Mouse (Mus musculus) cerebellum, postnatal 14 days (tissue): Measurements from ENCODE around the gene Auts2.
A peak's percentile ranks its signal among the peaks of the same experiment; 100 is the strongest.

Experiments used
- DNase-seq, 2 experiments: peaks; one replicate each; pipeline ENCODE4 v3.0.0; 2021; ENCODE audit warnings: mixed read lengths in 2 of 2

The Auts2 gene

GRCm38 (mm10) chr5:131965499-131965898, 577.6 kb downstream of the Auts2 start:
- no peak for DNase-seq

- DNase-seq, result no peak
Observed at GRCm38 (mm10) chr5:131963565-131963964, 579.6 kb downstream of the Auts2 start.

GRCm38 (mm10) chr5:131961859-131962258, 581.3 kb downstream of the Auts2 start:
- no peak for DNase-seq

GRCm38 (mm10) chr5:131960432-131960831, 582.7 kb downstream of the Auts2 start:
- DNase-seq, result no peak

DNA sequence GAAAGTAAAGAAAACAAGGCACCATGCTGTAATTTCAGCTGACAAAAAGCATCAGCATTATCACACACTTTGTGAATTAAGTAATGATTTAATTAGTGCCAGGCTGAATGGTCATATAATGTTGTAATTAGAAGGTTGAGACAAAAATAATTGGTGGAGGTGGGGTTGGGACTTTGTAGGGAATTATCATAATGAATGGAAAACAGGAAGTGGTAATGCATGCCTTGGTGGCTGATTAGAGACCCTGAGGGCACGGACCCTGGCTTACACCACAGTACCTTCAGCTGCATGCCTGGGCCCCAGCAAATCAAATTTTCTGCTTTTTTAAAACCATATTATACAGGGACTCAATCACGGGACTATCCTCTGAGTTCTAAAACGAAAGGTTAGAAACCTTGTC, 586.1 kb downstream of the Auts2 start:
- DNase-seq, result no peak

- peak in 1 of 2 experiments; percentile 12 for DNase-seq
Observed at GRCm38 (mm10) chr5:131956090-131956489, 587.1 kb downstream of the Auts2 start.

DNA sequence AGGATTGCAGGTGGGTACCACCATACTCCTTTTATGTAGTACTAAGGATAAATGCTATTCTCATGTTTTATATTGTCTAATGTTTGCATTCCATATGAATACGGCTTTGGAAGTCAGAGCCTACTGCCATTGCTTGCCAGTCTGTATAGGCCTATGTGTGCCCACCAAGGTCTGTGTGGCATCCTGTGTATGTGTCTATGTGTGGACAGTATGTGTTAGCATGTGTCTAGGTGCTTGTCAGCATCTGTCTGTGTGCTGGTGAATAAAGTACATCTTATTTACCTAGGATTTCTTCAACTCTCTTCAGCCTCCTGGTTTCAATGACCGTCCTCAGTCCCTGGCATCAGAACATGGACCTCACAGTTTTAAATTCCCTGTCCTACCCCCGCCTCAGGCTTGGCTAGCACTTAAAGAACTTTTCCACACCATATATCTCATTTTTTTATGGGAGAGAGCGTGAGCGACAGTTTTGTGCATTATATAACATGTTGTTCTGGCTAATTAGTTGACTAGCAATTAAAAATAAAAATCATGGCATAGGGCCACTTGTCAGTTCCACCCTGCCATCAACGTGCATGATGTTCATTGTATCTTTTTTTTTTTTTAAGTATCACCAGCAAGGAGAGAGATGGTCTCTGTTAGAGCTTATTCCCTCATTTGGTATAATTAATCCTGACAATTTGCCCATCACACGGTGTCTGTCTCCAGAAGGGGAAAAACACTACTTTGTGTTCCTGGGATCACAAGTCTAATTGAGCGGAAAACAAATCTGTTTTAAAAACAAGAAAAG, 587.7 kb downstream of the Auts2 start:
- DNase-seq, result no peak

DNA sequence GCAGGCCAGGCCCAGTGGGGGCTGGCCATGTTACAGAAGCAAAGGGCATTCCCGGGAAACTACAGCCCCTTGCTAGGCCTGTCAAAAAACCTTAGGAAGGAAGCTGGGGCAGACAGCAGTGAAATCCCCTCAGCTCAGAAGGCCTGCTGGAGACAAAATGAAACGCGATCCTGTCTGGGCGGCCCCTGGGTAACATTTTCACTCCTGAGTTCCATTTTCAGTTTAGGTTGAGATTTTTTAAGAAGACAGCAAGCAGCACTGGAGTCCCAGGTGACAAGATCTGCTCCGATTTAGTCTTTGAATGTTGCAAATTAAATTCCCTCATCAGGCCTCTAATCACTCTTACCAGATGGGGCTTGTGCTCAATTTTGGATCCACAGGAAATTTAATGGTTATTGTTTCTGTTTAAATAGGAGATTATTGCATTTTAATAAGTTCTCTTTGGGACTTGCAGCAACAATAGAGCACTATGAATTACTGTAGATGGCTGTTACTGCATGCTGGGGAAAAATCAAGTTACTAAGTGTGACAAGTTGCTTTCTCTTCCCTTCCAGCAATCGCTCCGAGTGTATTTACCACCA, 594.5 kb downstream of the Auts2 start:
- DNase-seq, result no peak

GRCm38 (mm10) chr5:131946801-131947200, 596.3 kb downstream of the Auts2 start:
- no peak for DNase-seq

DNA sequence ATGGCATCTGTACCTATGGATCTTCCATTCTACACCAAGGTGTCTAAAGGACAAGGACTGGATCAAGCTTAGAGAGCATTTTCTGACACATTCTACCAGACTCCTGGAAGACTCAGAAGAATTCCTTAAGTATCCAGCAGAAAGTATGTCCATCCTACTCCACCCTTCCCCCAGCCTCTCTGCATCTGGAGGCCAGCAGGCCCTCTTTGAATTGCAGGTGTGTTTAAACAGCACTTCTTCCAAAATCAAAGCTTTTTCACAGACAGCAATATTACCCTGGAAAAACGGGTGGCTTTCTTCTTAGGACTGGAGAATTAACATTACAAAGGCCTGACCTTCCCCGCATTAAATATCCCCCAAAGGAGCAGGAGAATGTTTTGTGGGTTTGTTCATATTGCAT, 598.4 kb downstream of the Auts2 start:
- no peak for DNase-seq

DNA sequence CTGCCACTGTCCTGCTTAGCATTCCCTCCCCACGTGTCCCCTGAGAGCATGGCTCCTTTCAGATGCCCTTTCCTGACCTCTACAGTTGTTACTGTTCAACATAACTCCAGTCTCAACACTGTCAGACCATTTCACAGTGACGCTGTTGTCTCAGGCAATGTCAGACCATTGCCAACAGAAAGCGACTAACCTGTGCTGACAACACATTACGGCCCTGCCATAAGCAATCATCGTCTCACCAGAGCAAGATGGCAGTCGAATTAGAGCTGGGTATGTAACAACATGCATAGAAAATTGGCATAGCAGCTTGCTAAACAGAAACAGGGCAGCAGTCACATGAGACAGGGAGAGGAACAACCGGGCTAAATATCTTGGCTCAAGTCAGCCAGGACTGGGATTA, 614.4 kb downstream of the Auts2 start:
- DNase-seq, result no peak

- no peak for DNase-seq
Observed at GRCm38 (mm10) chr5:131922759-131923158, 620.4 kb downstream of the Auts2 start.

DNA sequence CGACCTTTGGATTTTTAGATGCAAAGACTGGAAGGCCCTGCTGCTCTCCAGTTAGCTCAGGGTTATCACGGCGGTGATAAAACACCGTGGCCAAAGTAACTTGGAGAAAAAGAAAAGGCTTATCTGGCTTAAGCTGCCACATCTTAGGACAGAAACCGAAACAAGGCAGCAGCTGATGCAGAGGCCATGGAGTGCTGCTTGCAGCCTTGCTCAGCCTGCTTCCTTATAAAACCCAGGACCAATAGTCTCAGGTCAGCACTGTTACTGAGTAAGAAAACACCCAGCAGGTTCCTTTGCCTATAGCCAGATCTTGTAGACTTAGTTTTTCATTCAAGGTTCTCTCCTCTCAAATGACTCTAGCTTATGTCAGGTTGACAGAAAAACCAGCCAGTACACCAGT, 621.0 kb downstream of the Auts2 start:
- no peak for DNase-seq

DNA sequence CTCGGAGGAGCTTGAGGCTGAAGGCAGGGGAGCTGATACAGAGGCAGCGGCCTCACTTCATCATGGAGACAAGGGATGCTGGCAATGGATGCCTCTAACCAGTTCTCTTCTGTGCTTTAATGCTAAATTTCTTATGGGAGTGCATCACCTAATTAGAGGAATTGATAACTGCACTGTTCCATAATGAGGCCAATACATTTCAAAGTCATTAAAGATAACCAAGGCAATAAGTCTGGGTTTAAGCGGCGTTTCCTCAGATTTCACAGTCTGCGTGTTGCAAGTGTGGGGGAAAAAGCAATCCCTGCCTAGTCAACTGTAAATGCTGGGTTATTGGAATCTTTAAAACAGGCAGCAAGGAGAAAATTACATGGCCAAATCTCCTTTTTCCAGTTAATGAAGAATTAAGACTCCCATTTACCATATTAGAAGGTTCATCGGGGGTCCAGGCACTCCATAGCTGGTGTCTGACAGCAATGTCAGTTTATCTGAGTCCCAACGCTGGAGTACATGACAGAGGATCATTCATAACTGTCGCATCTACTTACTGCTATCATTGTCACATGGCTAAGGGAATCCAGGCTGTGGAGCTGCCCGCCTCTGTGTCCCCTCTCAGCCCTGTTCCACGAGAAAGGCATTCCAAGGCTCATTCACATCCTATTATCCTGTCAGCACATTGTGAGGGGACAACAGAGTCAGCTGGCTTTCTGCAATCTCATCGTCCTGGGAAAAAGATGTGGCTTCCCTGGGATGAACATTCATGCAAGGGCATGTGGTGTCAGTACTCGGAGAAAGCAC, 623.0 kb downstream of the Auts2 start:
- no peak for DNase-seq

- DNase-seq, result no peak
Observed at GRCm38 (mm10) chr5:131916791-131917403, 626.2 kb downstream of the Auts2 start.

- no peak for DNase-seq
Observed at GRCm38 (mm10) chr5:131913562-131913961, 629.6 kb downstream of the Auts2 start.

- no peak for DNase-seq
Observed at GRCm38 (mm10) chr5:131912983-131913382, 630.2 kb downstream of the Auts2 start.

DNA sequence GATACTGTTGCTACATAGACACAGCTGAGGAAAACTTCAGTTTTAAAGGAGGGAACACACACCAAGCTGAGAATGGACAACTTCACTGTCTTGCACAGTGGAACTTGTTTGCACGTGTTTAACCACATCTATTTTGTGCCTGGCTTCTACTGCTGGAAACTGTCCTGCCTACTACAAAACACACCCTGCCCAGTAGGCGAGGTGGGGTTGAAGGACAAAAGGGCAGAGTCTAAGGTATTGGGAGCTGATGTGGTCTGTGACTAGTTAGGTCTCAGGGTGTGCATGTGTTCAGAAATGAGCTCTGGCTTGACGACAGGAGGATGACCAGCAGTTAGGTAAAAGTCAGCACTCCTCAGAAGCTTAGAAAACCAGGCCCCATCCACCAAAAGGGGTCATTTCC, 636.8 kb downstream of the Auts2 start:
- no peak for DNase-seq

DNA sequence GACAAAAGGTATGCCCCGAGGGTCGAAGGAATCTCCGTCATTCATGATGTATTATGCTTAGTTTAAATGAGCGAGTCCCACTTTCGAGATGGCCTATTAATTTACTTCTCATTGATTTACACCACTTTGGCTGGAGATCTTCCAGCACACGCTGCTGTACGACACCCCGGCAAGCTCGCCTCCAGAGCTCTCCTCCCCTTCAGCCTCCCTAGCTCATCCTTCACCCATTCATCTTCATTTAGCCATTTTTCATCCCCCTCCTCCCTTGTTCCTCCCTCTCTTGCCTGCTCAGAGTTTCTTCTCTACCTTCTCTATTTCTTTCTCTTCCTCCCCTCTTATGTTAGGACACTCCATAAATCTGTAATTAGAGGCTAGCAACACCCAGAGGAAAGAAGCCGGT, 638.7 kb downstream of the Auts2 start:
- DNase-seq, result no peak

DNA sequence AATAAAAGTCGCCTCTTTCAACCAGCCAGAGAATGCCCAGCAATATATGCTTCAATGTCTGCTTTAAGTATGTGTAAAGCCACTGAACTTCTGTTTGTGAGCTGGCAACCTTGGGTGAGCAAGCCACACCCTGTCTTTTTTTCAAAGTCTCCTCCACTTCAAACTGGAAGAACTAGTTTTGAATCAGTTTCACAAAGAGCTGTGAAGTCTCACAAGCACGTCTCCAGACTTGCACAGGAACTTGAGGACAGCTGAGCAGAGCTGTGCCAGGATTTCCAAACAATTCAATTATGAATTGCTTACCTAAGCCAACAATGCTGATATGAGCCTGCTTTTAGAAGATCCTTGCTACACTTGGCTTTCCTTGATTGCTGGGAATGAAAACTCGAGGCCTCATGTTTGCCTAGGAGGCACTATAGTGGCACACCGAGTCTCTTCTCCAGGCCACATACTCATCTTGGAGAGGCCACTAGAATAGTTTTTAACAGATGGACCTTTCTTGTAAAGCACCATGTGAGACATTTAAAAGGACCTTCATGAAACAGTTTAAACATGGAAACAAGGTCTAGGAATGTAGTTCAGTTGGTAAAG, 645.0 kb downstream of the Auts2 start:
- DNase-seq, result no peak

GRCm38 (mm10) chr5:131886636-131887035, 656.5 kb downstream of the Auts2 start:
- peak; percentile 33 to 45 for DNase-seq

GRCm38 (mm10) chr5:131876569-131876968, 666.6 kb downstream of the Auts2 start:
- DNase-seq, result no peak

- no peak for DNase-seq
Observed at GRCm38 (mm10) chr5:131875976-131876375, 667.2 kb downstream of the Auts2 start.
